Mouse (Mus musculus) cortical plate, adult 2 months (tissue): ENCODE measurements around the gene Zar1l. TPM values are rescaled to one million over a fixed set of nuclear protein-coding genes. Genes with fewer than 3 reads are reported as not detected.

Experiments used
- H3K27ac ChIP-seq: fragments of 200-500 bp; 2 replicates; pipeline ENCODE4 v1.5.1; 2012; ENCODE audit warnings: low read length, control low read depth, inconsistent platforms; ENCODE audit not compliant: insufficient read depth
- H3K4me1 ChIP-seq: fragments of 200-500 bp; 2 replicates; pipeline ENCODE4 v1.6.1; 2011; ENCODE audit warnings: low read length; ENCODE audit not compliant: control insufficient read depth, insufficient read depth
- H3K4me3 ChIP-seq: fragments of 200-500 bp; 2 replicates; pipeline ENCODE4 v1.5.1; 2011; ENCODE audit warnings: mild to moderate bottlenecking, low read length, control low read depth; ENCODE audit not compliant: insufficient read depth
- CTCF ChIP-seq: fragments of 200-500 bp; IDR thresholded peaks from 2 replicates; pipeline ENCODE4 v1.5.1; 2011; ENCODE audit warnings: mild to moderate bottlenecking, control low read depth, low read length; ENCODE audit not compliant: insufficient read depth; ENCODE audit errors: extremely low read depth
- POLR2A ChIP-seq: fragments of 200-500 bp; IDR thresholded peaks from 2 replicates; pipeline ENCODE4 v1.6.1; 2011; ENCODE audit warnings: mild to moderate bottlenecking, low read length, control low read depth; ENCODE audit not compliant: insufficient read depth; ENCODE audit errors: extremely low read depth
- polyA plus RNA-seq: library from polyadenylated mRNA; depleted of rRNA; stranded (reverse); fragments of >200 nt; gene quantifications from 2 replicates; pipeline ENCODE4 v1.2.3, GENCODE M21; 2012; rRNA removed

Zar1l gene
- 0.66 and 1.6 TPM in 2 replicates for polyA plus RNA-seq

GRCm38 (mm10) chr5:150518064-150518463 lies at the start of gene Zar1l:
Zar1l (minus strand) TSS chr5:150518164.
- Histone ChIP-seq H3K27ac (no peak within 1 kb of the TSS), H3K4me1 (no peaks in the 10 kb centered on the region), H3K4me3 (peak within 1 kb of the TSS; percentile 16; the same call in 1 of the 2 replicates)
- TF ChIP-seq CTCF: no peak
- no peak for TF ChIP-seq POLR2A

- TF ChIP-seq CTCF: no peak
- Histone ChIP-seq H3K4me1 (peaks cover 10% of the 10 kb centered on the region), H3K4me3 (no peak overlapping the region), H3K27ac (no peak overlapping the region)
Observed at GRCm38 (mm10) chr5:150566971-150567370, 49.0 kb upstream of the Zar1l start.

- peak overlapping the region; percentile 75 for H3K27ac ChIP-seq
- no peak; the same call in 1 of the 2 replicates for TF ChIP-seq POLR2A
- TF ChIP-seq CTCF: no peak
- H3K4me3 ChIP-seq: no peak overlapping the region
- peaks cover 10% of the 10 kb centered on the region for H3K4me1 ChIP-seq
Observed at GRCm38 (mm10) chr5:150566226-150566625, 48.3 kb upstream of the Zar1l start.

GRCm38 (mm10) chr5:150564426-150564825 lies 46.5 kb upstream of the Zar1l start:
- Histone ChIP-seq H3K4me3 (no peak overlapping the region), H3K27ac (no peak overlapping the region), H3K4me1 (peaks cover 10% of the 10 kb centered on the region)
- TF ChIP-seq CTCF (no peak), POLR2A (no peak)

- H3K4me1 ChIP-seq: peaks cover 8% of the 10 kb centered on the region
- H3K27ac ChIP-seq: no peak overlapping the region
- TF ChIP-seq POLR2A (no peak), CTCF (no peak)
- H3K4me3 ChIP-seq: no peak overlapping the region
Observed at GRCm38 (mm10) chr5:150561783-150562182, 43.8 kb upstream of the Zar1l start.

GRCm38 (mm10) chr5:150561376-150561775 lies 43.4 kb upstream of the Zar1l start:
- H3K4me3 ChIP-seq: no peak overlapping the region
- TF ChIP-seq POLR2A: no peak
- no peak for TF ChIP-seq CTCF
- peaks cover 6% of the 10 kb centered on the region for H3K4me1 ChIP-seq
- no peak overlapping the region for H3K27ac ChIP-seq

- H3K4me3 ChIP-seq: no peak overlapping the region
- no peak overlapping the region for H3K27ac ChIP-seq
- H3K4me1 ChIP-seq: peaks cover 3% of the 10 kb centered on the region
- no peak for TF ChIP-seq CTCF
- no peak for TF ChIP-seq POLR2A
Observed at GRCm38 (mm10) chr5:150560851-150561250, 42.9 kb upstream of the Zar1l start.

- Histone ChIP-seq H3K27ac (no peak overlapping the region), H3K4me3 (no peak overlapping the region), H3K4me1 (no peaks in the 10 kb centered on the region)
- TF ChIP-seq POLR2A: no peak
- TF ChIP-seq CTCF: no peak
Observed at GRCm38 (mm10) chr5:150559519-150560103, 41.6 kb upstream of the Zar1l start.

- Histone ChIP-seq H3K27ac (no peak overlapping the region), H3K4me1 (no peaks in the 10 kb centered on the region), H3K4me3 (no peak overlapping the region)
- TF ChIP-seq POLR2A (no peak), CTCF (peak; percentile 37; the same call in 1 of the 2 replicates)
Observed at GRCm38 (mm10) chr5:150551637-150552036, 33.7 kb upstream of the Zar1l start.

GRCm38 (mm10) chr5:150543184-150543583 lies 25.2 kb upstream of the Zar1l start:
- H3K27ac ChIP-seq: no peak overlapping the region

More at GRCm38 (mm10) chr5:150543184-150543583, 25.2 kb upstream of the Zar1l start:
- Histone ChIP-seq H3K4me3 (no peak overlapping the region), H3K4me1 (no peaks in the 10 kb centered on the region)
- no peak for TF ChIP-seq POLR2A
- no peak for TF ChIP-seq CTCF
